Mouse (Mus musculus): ENCODE data around the gene Neurod4.
A peak's percentile ranks its signal among the peaks of the same experiment; 100 is the strongest.
"Not testable (repeated sequence)": the region's sequence is repeated elsewhere in the genome, so short reads cannot be mapped to it uniquely, and the experiment has no call there.

Gene Neurod4

DNA sequence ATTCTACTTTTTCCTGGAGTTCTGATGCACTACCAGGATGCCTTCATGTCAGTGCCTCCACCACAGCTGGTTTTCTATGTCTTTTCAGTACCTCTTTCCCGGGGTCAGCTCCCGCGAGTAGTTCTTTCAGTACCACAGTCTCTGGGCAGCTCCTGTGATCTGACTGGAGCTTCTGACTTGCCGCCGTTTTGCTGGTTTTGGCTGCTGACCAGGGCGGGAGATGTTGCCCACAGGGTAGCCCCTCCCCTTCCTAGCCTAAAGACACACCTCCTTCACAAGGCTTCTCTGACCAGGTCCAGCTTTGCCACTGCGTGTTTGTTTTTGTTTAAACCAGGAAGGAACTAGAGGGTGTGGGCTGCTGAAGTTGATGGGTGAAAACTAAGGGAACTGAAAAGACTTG lies at the start of gene Neurod4:
Neurod4 (minus strand) TSS at position 175 of the 400 bp plus-strand sequence.
- peak; percentile 8 for DNase-seq

DNA sequence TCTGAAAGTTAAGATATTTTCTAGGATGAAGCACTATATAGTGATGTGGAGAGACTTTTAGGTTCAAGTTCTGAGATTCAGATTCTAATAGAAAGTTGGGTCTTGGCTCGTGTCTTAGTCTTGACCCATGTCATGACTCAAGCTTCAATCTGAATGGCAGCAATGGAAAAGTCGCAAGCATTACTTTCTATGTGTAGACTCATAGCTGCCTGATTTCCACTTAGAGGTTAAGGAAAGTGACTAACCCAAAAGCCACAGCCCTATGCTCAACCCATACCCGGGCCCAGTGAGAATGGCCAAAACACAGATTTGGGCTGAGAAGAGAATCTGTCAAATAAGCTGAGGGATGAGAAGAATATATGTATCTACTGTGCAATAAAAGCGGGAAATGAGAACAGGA lies 44.2 kb upstream of the Neurod4 start:
- no peak for DNase-seq

DNA sequence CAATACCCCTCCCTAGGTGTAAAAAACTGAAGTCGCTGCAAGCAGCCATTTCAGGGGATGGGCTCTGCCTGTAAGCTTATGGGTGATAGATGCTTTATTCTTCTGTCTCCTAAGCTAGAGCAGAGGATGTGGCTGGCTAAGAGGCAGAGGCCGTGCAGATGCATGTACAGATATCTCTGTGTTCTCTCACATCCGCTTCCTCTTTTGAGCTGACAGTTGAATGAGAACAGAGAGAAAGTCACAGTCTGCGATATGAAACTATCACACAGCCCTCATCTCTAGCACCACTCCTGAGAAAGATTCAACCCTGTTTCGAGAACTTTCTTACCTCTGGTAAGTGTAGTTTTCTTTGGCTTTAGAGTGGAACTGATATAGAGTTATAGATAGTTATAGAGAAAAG lies 42.6 kb upstream of the Neurod4 start, which contains the start of gene Tespa1:
Tespa1 (plus strand) TSS at position 234 of the 400 bp plus-strand sequence.
- no peak for DNase-seq

DNA sequence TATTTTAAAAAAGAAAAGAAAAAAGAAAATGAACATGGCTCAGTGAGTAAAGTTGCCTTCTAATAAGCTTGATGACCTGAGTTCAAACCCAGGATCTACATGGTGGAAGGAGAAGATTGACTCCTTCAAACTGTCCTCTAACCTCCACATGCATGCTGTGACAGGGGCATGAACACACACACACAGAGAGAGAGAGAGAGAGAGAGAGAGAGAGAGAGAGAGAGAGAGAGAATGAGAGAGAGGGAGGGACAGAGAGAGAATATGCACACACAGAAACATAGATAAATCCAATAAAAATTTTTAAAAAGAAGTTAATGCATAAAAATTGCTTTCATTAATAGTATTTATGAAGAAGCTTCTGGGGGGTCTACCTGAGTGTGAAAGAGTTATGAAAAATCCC lies 42.0 kb upstream of the Neurod4 start:
- DNase-seq, result no peak

DNA sequence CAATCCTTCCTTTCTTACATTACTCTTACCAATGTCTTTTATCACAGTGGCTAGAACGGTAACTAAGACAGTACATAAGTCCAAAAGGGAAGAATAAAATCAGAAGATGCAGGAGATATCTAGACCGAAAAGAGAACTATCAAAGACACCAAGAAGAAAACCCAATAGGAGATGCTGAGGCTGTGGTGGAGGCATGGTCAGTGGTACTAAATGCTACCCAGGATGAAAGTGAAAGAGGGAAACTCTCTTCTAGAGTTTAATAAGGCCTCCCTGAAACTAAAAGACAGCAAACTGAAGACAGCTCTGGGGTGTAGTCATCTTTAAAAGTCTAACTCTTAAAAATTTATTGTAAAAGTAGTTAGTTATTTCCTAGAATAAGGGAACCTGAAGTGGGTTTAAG lies 40.7 kb upstream of the Neurod4 start:
- no peak for DNase-seq

DNA sequence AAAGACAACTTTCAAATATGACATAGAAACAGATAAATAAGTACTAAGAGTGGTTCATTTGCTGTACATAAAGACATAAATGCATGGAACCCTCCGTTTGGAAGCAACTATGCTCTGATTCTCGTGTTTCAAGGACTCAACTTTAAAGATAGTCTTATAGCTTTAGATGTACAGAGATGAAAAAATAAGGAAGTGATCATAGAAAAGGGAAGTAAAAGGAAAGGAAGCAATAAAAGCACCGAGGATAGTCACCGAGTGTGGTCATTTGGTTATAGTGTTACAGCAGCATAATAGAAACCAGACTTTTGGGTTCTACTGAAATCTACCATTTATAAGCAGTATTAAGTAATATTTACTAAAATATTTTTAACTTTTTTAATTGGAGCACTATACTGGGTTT lies 38.7 kb upstream of the Neurod4 start:
- no peak for DNase-seq

DNA sequence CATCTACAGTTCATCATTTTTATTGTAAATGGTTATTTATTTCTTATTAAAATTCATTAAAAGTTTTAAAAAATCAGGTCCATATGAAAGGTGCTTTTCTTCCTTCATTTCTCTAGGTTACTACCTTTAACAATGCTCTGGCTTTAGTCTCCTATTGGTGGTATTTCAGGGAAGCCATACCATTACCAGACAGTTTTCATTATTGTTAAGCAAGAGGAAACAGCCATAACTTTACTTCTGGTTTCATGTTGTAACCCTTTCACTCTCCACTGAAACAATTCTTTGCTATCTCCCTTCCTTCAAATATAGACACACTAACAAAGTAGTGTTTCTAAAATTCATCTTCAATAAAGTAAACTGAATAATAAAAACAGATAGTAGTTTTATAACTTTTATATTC lies 35.8 kb upstream of the Neurod4 start:
- DNase-seq, result no peak

DNA sequence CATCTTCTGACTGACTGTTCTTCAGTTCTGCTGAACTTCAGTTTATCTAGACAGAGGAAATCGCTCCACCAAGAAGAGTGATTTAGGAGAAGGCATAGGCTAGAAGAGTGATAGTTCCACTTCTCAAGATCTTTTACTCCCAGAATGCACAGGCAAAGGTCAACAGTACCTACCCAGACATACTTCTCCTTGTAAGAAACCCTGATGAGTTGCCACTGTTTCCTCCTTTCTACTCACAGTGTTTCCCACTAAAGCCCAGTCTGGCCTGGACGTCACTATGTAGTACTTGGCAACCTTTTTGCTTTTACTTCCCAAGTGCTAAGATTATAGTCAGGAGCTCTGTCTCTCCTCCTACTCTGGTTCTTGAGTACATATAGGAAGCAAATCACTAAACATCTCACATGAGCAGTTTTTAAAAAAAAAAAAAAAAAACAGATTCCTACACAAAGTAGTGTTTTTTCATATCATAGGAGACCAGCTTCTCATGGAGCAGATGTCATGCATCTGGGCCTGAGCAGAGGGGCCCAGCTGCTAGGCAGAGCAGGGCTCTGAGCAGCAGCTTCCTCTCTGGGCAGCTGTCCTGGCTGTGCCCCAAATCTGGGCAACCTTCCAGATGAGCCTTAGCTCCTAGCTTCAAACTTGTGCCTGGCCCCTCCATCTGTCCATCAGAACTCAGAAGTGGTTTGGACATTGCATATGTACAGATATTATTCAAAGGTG lies 34.2 kb upstream of the Neurod4 start:
- DNase-seq, result no peak

DNA sequence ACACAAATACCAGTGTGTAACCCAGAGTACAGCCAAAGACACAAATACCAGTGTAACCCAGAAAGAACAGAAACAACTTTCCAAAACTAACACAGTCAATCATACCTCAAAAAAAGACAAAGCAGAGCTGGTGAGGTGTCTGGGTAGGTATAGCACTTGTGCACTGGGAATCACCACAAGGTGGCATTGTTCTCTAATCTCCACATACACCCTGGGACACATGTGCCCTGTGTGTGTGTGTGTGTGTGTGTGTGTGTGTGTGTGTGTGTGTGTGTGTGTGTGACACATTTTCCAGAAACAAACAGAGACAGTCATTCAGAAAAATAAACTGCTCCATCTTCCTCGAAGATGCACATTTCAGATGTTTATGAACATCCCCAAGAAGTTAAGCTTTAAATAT lies 33.5 kb upstream of the Neurod4 start:
- DNase-seq, result no peak

DNA sequence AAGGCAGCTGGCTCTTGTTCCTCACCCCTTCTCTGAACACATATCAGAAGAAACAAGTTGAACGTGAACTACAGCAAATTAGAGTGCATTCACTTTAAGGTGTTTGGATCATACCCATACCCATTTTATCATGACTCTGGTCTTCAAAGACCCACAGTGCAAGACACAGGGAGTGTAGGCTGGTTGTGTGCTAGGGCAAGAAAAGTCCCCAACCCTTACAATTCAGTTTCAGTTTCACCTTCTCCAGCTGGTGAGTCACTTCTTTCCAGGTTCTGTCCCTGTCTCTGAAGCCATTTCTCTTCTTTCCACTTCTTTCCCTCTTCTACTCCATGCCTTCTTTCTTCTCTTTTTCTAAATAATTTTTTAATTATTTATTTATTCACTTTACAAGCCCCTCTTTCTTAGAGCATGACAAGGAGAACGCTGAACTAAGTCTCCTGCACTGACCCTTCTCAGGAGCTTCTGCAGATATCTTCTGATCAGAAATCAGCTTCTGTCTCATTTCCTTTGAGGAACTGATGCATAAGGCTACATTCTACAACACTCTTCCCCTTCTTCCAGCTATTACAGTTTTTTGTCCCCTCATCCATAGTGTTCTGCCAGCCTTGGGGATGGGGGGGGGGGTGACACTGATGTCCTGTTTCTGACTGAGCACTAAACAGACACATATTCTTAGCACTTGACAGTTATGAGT lies 31.6 kb upstream of the Neurod4 start:
- DNase-seq, result no peak

DNA sequence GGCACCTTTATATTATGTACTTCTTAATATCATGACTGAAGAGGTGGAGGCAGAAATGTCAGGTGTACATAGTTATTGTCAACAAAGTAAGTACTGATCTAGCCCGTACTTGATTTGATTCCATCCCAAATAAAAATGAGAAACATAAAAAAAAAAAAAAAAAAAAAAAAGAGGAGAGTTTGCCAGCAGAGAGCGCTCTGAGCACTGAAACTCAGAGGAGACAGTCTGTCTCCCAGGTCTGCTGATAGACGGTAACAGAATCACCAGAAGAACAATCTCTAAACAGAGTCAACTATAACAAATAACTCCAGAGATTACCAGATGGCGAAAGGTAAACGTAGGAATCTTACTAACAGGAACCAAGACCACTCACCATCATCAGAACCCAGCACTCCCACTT lies 24.1 kb upstream of the Neurod4 start:
- not testable (repeated sequence) for DNase-seq

DNA sequence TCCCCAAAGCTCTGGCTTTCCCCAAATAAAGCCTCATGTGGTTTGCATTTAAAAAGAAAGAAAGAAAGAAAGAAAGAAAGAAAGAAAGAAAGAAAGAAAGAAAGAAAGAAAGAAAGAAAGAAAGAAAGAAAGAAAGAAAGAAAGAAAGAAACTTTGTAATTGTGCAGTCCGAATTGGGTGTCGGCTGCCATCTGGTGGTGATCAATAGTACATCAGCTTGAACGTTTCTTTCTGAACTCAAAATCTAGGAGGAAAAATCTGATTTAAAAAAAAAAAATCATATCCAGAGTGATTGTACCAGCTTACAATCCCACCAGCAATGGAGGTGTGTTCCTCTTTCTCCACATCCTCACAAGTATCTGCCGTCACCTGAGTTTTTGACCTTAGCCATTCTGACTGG lies 18.7 kb upstream of the Neurod4 start:
- not testable (repeated sequence) for DNase-seq

DNA sequence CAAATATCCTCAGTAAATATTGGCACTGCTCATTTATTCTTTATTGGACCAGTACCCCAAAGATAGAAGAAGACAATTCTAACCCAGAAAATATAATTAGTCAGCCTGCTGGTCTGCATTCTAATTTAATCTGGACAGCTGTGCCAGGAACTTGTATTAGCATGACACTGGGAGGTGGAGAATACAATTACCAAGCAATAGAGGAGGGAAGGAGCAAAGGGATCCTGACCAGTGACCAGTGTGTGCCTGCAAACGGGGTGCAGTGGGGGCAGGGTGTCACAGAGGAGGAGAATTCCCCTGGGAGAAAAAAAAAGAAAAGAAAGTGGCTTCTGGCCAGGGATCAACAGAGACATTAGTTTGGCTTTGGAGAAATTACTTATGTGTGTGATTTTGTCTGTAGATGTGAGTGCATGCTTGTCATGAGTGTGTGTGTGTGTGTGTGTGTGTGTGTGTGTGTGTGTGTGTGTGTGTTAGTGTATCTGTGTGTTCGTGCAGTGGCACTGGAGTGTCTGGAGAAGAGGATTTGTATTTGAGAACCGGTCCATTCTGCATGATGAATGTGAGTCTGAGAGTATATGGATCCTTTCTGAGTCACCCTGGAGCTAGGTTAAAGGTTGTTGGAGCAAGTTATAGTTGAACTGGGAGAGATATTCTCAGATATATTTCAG lies 13.8 kb upstream of the Neurod4 start:
- no peak for DNase-seq

DNA sequence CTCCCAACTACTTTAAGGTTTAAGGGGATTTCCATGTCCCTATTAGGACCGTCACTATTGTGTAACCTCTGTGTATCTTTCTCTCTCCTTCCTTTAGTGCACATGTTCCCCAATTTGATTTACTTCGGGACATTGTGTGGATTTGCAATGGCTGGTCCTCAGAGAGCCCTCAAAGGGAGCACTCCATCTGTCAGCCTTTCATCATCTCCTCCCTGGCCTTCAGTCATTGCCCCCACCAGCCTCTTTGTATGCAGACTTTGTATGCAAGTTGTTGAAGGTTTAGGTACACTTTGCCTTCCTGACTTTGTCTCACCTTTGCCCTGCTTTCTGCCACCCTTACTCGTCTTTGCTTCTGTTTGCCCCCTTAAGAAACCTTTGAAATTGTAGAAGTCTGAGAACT lies 8.0 kb upstream of the Neurod4 start:
- DNase-seq, result no peak

DNA sequence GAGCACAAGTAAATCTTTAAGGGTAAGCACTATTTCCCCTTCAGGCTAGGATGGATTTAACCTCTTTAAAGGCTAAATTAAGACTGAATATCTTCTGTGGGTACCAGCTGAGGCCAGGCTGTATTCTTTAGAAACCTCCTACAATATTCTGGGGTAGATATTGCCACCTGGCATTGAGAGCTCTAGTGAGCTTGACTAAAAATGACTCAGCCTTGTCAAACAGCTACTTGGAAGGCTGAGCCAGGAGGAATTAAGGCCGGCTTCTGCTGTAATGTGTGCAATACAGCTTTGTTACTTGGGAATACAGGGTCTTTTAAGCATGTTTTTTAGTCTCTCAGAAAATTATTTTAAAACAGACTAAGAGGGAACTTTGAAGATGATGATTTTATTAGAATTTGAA lies 7.2 kb upstream of the Neurod4 start:
- no peak for DNase-seq

DNA sequence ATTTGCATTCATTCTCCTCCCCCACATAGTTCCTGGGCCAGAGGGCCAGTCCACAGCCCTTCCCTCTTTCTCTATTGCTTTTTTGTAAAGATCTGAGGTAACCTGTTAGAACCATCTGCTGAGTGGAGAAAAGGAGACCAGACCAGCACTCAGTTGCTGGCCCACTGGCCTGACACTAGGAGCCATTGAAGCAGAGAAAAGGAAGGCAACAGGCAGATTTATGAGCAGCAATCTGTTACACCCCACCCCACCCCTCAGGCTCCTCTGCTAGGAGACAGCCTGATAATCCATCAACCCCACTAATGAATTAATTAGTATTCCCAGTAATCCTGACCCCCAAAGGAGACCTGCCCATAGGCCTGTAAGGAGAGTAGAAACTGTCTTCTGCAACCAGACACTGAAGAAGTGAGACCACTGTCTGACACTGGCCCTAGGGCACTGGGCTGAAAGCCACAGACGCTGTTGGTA lies 2.0 kb upstream of the Neurod4 start:
- no peak for DNase-seq

DNA sequence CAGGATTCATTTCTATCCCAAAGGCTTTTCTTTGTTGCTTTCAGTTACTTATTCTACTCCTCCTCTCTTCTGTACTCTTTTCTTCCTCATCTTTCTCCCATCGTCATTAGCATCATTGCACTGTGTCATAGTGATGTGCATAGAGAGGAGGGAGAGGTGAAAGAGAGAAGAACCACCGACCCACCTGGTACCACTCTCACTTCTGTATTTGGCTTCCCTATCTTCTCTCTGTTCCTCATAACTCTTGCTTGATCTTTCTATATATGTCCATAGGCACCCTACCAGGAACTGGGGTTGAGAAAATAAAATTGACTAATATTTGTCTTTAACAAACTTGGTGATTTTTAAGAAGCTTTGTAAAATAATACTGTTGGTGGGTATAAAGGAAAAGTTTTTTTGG lies 3.5 kb downstream of the Neurod4 start:
- no peak for DNase-seq

DNA sequence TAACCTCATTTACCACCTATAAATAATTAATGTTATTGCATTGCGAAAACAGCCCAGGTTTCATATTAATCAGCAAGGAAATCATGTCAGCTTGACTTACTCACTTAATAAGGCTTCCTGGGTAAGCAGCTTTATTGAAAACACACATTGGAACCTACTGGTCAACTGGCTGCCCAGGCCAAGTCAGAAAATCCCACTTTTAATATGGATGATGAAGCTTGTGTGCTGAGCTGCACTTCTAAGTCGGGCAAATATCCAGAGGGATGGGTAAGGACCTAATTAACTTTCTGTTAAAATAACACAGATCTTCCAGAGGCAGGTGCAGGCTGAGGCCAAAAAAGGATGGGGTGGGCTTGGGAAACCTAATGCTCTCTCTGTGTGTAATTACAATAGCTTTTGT lies 4.3 kb downstream of the Neurod4 start:
- no peak for DNase-seq

DNA sequence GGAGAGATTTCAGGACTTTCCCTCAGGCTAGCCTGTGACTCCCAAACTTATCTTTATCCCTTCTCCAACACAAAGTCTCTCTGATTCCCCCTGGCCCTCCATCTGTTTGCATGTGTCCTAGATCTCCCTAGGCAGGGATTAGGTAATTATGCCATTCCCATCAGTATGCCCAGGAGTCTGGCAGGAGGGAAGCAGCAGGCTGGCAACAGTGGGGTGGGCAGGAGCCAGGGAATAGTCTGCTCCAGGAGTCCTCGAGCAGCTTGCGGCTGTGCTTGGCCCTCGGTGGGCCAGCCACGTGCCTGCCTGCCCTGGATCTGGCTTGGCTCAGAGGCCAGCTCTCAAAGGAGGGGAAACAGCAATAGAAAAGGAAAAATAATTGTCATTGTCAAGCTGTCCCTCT lies 16.8 kb downstream of the Neurod4 start:
- no peak for DNase-seq

DNA sequence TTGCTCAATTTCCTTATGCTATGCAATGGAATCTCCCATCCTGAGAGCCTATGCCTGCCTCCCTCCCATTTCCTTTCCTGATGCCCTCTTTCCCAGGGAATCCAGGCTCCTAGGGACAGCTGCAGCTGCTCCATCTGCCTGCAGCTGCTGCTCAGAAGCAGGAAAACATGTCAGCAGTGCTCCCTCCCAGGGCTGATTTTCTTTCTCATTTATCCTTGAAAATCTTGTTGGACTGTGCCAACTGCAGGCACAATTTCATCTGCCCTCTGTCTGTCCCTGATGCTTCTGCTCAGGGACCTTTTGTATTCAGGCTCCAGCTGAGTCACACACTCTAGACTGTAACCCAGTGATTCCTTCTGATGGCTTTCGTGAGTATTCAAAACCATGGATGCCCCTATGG lies 20.6 kb downstream of the Neurod4 start:
- no peak for DNase-seq

DNA sequence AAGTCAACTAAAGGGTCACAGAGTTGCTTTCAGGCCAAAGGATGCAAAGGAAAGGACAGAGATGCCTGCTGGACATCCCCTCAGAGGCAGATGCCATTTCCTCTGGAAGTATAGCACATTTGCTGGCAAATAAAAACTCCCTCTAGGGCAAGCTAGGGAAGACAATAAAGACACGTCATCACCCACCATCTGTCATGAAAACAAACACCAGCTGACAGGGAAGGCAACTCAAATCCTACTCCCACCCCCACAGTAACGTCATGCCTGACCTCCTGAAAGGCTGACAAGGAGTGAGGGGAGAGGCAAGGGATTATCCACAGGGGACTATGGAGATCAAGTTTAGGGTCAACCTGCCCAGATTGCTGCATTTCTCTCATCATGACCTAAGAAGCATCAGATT lies 35.8 kb downstream of the Neurod4 start:
- no peak for DNase-seq

DNA sequence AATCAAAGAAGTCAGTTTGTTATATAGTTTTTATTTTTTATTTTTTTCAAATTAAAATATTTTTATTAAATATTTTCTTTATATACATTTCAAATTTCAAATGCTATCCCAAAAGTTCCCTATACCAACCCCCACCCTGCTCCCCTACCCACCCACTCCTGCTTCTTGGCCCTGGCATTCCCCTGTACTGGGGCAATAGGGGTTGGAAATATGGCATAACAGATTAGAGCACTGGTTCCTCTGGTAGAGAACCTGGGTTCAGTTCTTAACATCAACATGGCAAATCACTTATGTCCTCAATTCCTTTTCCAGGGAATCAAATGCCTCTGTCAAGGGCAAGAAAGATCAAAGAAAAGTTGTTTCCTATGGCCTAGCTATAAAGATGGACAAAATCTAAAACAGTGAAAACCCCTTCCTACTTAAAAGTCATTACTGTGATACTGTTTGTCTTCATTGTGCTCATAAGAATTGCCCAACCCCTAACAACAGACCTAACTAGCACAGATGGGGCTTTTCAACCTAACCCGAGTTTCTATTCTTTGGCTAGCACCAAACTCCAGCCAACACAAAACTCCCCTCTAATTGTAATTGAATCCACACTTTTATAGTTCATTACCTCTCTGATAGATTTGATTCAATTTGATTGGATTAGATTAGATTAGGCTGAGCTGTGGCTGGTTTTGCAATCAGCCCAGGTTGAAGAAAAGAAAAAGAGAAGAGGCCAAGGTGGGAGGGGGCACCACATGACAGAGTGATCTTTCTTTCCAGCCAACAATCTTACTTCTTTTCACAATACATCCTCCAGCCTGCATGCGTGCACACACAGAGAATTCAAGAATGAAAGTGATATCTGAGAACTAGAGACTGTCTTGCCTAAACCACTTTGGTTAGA lies 41.5 kb downstream of the Neurod4 start:
- no peak for DNase-seq

DNA sequence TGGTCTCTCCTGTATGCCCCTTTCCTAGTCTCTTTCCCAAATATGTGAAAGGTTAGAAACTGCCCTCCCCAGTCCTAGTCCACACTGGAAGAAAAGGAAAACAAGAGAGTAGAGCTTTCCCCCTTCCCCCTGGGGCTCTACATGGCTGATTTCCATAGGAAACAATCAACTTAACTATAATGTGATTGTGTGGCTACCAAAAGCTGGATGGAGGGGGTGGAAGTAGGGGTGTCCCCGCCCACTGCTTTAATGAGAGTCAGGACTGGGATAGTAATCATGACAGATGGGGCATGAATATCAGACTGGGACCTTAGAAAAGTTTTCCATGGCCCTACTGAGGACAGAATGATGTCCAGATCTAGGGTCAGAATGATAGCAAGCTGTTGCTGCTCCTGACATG lies 45.5 kb downstream of the Neurod4 start:
- DNase-seq, result no peak

Measured in liver (tissue).